Mouse (Mus musculus) small intestine, adult 2 months (tissue): Measurements from ENCODE around the gene Med7.

ENCODE experiments used
- CTCF ChIP-seq: fragments of 200-500 bp; IDR thresholded peaks from 2 replicates; pipeline ENCODE4 v1.5.1; 2012; ENCODE audit warnings: low read depth, mild to moderate bottlenecking, control low read depth, inconsistent platforms, low read length, moderate library complexity, mixed read lengths; ENCODE audit not compliant: insufficient replicate concordance, insufficient read length; ENCODE audit errors: extremely low read depth
- POLR2A ChIP-seq: fragments of 200-500 bp; IDR thresholded peaks from 2 replicates; pipeline ENCODE4 v1.6.1; 2012; ENCODE audit warnings: low read depth, mild to moderate bottlenecking, control low read depth, inconsistent platforms, low read length, moderate library complexity

DNA sequence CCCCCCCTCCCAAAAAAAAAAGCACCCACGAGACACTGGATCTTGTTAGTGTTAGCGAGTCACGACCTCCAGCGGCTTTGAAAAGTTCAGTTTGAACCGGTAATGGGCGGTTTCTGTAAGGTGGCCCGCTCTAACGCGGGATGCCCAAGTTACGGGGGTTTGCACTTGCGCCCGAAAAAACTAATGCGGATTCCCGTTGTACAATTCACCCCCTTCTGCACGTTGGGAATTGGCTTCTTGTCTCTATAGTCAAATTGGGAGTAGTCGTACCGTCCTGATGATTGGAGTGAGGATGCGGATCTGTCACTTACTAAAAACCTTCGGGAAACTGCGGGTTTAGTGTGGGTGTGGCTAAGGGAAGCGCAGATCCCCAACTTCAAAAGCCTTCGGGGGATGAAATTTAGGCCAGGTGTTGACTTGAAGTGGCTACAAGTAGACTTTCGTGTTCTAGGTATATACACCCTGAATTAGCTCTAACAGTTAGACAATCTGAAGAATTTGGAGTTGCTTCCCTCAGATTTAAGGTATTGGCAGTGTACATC, 805 bp downstream of the Med7 start:
- TF ChIP-seq POLR2A: no peak; the same call in 1 of the 2 replicates
- TF ChIP-seq CTCF: no peak
